Mouse (Mus musculus) cerebellum, postnatal 4 days (tissue): ENCODE measurements around the gene Atl1.
A peak's percentile ranks its signal among the peaks of the same experiment; 100 is the strongest.

Experiments used
- DNase-seq, 2 experiments: peaks; one replicate each; pipeline ENCODE4 v3.0.0; 2022; ENCODE audit warnings: low spot score in 2 of 2, mixed read lengths in 1 of 2

Atl1 gene

GRCm38 (mm10) chr12:69892371-69893251 is at the start of gene Atl1, which contains the start of gene Map4k5:
Gene Atl1, plus strand, starts transcription at chr12:69892614.
Gene Map4k5, minus strand, starts transcription at chr12:69893200.
- peak; percentile 81 to 89 for DNase-seq

- no peak for DNase-seq
Observed at GRCm38 (mm10) chr12:69843531-69844445, 48.6 kb upstream of the Atl1 start.

DNA sequence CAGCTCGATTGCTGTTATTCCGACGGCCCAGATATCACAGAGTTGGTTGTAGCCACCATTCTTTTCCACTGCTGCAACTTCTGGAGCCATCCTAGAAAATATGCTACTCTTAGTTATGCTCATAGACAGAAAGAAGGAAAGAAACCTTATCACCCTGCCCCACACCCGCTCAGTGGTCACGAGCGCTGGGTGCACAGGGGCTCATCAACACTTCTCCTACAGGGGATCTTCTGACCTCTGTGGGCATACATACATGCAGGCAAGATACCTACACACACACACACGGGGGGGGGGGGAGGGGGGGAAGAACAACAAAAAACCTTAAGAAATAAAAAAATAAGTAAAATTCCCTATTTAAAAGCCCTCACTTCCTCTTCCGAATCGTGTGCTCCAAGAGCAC is 46.7 kb upstream of the Atl1 start:
- DNase-seq, result no peak

- no peak for DNase-seq
Observed at GRCm38 (mm10) chr12:69846499-69846898, 45.9 kb upstream of the Atl1 start.

DNA sequence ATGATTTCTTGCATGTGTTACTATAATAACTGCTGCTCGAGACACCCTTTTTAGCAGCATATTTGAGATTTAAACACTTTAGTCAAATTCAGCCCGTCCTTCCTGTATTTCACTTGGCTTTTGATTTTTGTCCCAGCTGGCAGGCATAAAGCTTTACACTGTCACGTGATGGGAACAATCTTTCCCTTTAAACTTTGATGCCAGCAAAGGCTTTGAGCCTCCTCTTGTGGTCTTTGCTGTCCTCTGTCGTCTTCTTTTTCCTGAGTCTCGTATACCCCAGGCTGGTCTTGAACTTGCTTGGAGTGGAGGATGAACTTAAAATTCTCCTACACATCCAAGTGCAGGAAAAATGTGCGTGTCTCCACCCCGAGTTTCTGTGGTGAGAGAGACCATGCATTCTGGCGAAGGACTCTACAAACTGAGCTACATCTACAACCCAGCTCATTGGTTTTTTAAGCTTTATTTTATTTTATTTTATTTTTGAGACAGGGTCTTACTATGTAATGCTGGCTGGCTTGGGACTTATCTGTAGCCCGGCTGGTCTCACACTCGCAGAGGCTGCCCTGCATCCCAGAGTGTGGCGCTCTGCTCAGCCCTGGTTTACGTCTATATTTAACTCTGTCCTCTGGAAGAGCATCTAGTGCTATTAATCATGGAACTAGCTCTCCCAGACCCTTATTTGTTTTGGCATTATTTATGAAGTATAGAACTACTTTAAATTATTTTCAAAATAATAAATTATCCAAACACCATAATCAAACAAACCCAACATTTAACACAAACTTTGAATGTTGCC is 44.1 kb upstream of the Atl1 start:
- no peak for DNase-seq

- DNase-seq, result no peak
Observed at GRCm38 (mm10) chr12:69852288-69852687, 40.1 kb upstream of the Atl1 start.

- DNase-seq, result no peak
Observed at GRCm38 (mm10) chr12:69853387-69853786, 39.0 kb upstream of the Atl1 start.

GRCm38 (mm10) chr12:69853942-69854341 is 38.5 kb upstream of the Atl1 start:
- no peak for DNase-seq

DNA sequence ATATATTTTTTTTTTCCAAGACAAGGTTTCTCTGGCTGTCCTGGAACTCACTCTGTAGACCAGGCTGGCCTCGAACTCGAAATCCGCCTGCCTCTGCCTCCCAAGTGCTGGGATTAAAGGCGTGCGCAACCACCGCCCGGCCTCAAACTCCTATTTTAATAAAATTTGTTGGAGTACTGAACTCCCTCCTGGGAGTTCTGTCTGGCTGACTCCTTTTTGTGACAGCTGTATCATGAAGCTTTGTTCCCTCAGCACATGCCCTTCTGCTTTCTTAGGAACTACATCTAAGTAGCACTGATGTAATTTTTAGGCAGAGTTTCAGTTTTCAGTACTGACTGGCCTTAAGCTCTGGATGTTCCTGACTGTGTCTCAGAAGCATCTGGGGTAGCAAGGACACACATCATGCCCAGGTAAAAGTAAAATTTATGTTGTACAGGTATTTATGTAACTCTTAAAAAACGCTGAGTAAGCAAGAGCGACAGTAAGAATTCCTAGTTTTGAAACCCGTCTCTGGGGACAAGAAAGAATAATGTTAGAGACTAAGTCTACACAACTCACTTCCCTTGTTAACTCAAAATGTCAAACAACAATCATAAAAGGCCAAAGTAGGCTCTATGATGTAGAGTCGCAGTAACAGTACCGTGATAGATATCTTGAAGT is 36.6 kb upstream of the Atl1 start:
- DNase-seq, result no peak

DNA sequence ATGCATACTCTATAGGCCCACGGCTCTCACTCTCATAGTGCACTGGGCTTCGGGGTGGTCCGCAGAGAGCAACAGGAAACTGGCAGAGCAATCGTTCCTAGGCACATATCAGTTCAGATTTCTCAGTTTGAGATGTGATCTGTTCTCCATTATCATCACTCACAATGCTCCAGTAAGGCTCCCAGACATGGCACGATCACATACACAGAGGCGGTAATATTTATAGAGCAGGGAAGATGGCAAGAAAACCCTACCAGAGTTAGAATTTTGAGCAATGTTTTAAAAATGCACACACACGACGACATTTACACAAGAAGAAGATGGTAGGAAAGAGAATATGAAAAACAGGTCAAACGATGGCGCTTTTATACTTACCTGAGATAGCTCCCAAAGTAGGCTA is 36.0 kb upstream of the Atl1 start:
- DNase-seq, result no peak

DNA sequence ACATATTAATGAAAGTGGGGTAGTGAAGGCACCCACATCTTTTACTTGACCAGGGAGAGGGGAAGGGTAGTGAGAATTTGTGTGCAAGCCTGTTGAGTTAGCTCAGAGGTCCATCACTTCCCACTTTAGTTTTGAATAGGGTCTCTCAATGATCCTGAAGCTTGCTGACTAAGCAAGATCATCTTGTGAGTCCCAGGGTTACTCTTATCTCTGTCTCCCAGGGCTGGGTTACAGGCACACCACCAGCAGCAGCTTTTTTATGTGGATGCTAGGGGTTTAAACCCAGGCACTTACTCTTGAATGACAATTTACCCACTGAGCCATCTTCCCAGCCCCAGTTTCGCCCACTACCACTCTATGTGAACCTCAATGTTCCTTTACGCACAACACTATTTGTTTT is 34.8 kb upstream of the Atl1 start:
- no peak for DNase-seq

GRCm38 (mm10) chr12:69858847-69859246 is 33.6 kb upstream of the Atl1 start:
- no peak for DNase-seq

DNA sequence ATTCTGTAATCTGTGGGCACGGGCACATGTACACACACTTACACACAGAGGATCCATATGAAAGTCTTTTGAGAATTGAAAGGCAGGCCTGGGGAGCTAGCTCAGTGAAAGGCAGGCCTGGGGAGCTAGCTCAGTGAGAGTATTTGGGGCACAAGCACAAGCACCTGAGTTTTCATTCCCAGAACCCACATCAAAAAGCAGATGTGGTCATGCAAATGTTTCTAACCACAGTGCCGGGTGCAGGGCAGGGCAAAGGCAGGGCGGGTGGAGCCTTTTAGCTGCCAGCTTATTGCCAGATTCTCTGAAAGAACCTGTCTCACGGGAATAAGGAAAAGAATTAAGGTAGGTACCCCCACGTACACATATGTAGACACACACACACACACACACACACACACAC is 28.9 kb upstream of the Atl1 start:
- DNase-seq, result no peak

DNA sequence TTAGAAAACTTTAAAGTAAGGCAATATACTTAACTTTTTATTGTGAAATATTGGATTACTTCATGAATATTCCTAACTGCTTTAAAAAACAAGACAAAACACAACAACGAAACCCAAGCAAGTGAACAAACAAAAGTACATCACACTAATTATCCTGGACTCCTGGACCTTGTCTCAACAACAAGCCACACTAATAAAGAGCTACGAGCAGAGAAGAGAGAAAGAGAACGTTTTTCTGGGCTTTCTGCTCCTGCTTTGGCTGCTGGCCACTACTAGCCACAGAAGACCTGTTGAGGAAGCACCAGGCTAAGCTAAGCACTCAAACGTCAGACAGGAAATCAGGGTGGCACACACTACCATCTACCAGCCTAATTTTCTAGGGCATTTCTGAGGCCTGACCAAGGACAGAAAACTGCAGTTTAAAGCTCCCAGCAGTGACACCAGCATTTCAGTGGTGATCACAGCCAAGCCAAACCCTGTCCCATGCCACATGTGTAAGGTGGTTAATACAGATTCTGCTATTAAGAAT is 28.2 kb upstream of the Atl1 start:
- no peak for DNase-seq

- DNase-seq, result no peak
Observed at GRCm38 (mm10) chr12:69867338-69867737, 25.1 kb upstream of the Atl1 start.

DNA sequence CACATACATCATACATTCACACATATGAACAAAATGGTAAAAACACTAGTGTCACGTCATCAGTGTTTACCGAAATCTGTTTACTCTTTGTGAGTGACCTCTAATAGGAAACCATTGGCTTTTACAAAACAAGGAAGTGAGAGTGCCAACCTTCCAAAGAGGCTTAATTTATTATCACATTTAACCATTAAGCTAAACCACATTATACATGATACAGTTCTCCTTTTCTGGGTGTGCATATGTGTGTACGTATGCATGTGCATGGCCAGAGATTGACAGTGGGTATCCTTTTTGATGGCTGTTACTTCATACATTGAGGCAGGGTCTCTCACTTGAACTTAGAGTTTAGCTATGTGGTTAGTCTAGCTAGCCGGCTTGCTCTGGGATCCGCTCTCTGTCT is 20.8 kb upstream of the Atl1 start:
- DNase-seq, result no peak

GRCm38 (mm10) chr12:69877842-69878363 is 14.5 kb upstream of the Atl1 start:
- no peak for DNase-seq

DNA sequence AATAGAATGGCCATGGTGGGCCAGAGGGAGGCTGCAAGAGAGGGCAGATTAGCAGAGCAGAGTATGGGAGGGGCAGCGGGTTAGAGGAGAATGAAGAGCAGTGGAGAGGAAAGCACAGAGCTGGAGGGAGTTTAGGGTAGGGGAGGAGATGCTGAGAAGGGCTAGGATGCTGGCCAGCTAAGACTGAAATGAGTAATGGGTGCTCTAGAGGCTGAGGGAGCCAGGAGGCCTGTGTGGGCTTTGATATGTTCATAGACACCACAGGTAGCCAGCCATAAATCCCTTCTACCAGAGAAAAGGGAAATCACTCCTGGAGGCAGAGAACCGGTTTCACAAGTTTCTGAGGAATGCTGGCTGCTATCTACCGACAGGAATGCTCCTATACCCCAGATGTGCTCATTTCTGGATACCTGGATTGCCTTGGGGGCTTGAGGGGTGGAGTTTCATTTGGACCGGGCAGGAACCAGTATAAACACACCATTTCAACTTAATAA is 13.2 kb upstream of the Atl1 start:
- DNase-seq, result no peak

DNA sequence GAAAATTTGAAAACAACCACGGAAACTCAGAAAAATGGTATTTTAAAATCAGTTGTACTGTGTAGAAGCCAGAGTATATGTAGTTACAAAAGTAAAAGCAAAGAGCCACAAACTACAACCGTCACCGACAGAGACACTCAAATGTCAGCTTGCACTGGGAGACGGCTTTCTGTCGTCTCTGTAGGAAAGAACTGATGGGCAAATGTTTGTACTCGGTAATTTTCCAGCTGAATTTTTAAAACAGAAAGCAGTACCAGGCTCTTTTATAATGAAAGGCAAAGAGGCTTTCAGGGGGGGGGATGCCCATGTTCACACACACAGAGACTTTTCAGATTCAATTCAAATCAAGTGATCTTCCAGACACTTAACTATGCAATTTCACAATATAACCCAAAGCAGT is 12.7 kb upstream of the Atl1 start:
- no peak for DNase-seq

GRCm38 (mm10) chr12:69881198-69881905 is 11.1 kb upstream of the Atl1 start:
- no peak for DNase-seq
